Mouse (Mus musculus) midbrain, embryonic 14.5 days (tissue): ENCODE measurements around the gene Olfr1395. TPM values are rescaled to one million over a fixed set of nuclear protein-coding genes. Genes with fewer than 3 reads are reported as not detected.
"Not testable (repeated sequence)": the region's sequence is repeated elsewhere in the genome, so short reads cannot be mapped to it uniquely, and the experiment has no call there.

Experiments
- ATAC-seq: fragments of 200-750 bp; cut with Nextera tagmentation; 2 replicates; pipeline ENCODE4 v1.8.0; 2017; ENCODE audit warnings: moderate number of reproducible peaks, moderate library complexity; ENCODE audit not compliant: low FRiP score, low TSS enrichment
- DNase-seq: peaks from one replicate; pipeline ENCODE4 v3.0.0-alpha.2; 2015
- H3K27ac ChIP-seq: fragments of 300-500 bp; sonication (generic); replicated peaks from 2 replicates; pipeline ENCODE4 v1.5.1; 2014; ENCODE audit warnings: mild to moderate bottlenecking, low read depth, low read length, moderate library complexity
- H3K27me3 ChIP-seq: fragments of 300-500 bp; sonication (generic); 2 replicates; pipeline ENCODE4 v1.6.1; 2014; ENCODE audit warnings: low read length, control low read depth, mixed read lengths; ENCODE audit not compliant: control insufficient read depth, insufficient read depth
- H3K36me3 ChIP-seq: fragments of 300-500 bp; sonication (generic); 2 replicates; pipeline ENCODE4 v1.6.1; 2014; ENCODE audit warnings: low read length, control low read depth; ENCODE audit not compliant: control insufficient read depth, insufficient read depth
- H3K4me1 ChIP-seq: fragments of 300-500 bp; sonication (generic); 2 replicates; pipeline ENCODE4 v1.6.1; 2014; ENCODE audit warnings: mild to moderate bottlenecking, antibody characterized with exemption, low read length, control low read depth; ENCODE audit not compliant: control insufficient read depth, insufficient read depth
- H3K4me2 ChIP-seq: fragments of 300-500 bp; sonication (generic); 2 replicates; pipeline ENCODE4 v1.6.1; 2014; ENCODE audit warnings: mild to moderate bottlenecking, low read length, moderate library complexity
- H3K4me3 ChIP-seq: fragments of 300-500 bp; sonication (generic); replicated peaks from 2 replicates; pipeline ENCODE4 v1.5.1; 2014; ENCODE audit warnings: low read depth, low read length
- H3K9ac ChIP-seq: fragments of 300-500 bp; sonication (generic); replicated peaks from 2 replicates; pipeline ENCODE4 v1.6.1; 2014; ENCODE audit warnings: mild to moderate bottlenecking, low read length, moderate library complexity
- H3K9me3 ChIP-seq: fragments of 300-500 bp; sonication (generic); 2 replicates; pipeline ENCODE4 v1.6.1; 2016; ENCODE audit warnings: low read length, control low read depth, mixed read lengths; ENCODE audit not compliant: control insufficient read depth
- WGBS: fragments of 180-500 bp; shearing (Covaris S2); extraction: QIAGEN DNeasy Blood & Tissue Kit; methylation state at CpG from one replicate; pipeline ENCODE4 v1.1.7; 2014; 5-methylcytosine and 5-hydroxymethylcytosine counted together
- polyA plus RNA-seq: library from polyadenylated mRNA; unstranded; fragments of >200 nt; fragmentation: Nextera tagmentation; extraction: Ambion mirVana; gene quantifications from 2 replicates; pipeline ENCODE4 v1.2.1, GENCODE M21; 2014

The Olfr1395 gene
- polyA plus RNA-seq, 1 experiment from 2014 or later: not detected

GRCm38 (mm10) chr11:49187701-49188100, 45.6 kb downstream of the Olfr1395 start:
- WGBS: 80% methylated on average over 10 of the region's 10 CpGs
- DNase-seq (no peak), ATAC-seq (no peak)
- no peaks in the 10 kb centered on the region for H3K36me3 ChIP-seq
- H3K9ac ChIP-seq: no peak overlapping the region
- H3K4me1 ChIP-seq: no peaks in the 10 kb centered on the region
- no peaks in the 10 kb centered on the region for H3K27me3 ChIP-seq
- no peaks in the 10 kb centered on the region for H3K9me3 ChIP-seq
- H3K4me3 ChIP-seq: no peak overlapping the region
- H3K4me2 ChIP-seq: no peak overlapping the region
- H3K27ac ChIP-seq: no peak overlapping the region

- no peak overlapping the region for H3K4me3 ChIP-seq
- no peak overlapping the region for H3K9ac ChIP-seq
- H3K9me3 ChIP-seq: no peaks in the 10 kb centered on the region
- H3K4me1 ChIP-seq: no peaks in the 10 kb centered on the region
- H3K4me2 ChIP-seq: no peak overlapping the region
- H3K27ac ChIP-seq: no peak overlapping the region
- peak; percentile 81 for DNase-seq
- H3K36me3 ChIP-seq: no peaks in the 10 kb centered on the region
- ATAC-seq: no peak
- no peaks in the 10 kb centered on the region for H3K27me3 ChIP-seq
- 5% methylated on average over 7 of the region's 7 CpGs for WGBS
These were observed 47.7 kb downstream of the Olfr1395 start for GRCm38 (mm10) chr11:49189737-49190136.

DNA sequence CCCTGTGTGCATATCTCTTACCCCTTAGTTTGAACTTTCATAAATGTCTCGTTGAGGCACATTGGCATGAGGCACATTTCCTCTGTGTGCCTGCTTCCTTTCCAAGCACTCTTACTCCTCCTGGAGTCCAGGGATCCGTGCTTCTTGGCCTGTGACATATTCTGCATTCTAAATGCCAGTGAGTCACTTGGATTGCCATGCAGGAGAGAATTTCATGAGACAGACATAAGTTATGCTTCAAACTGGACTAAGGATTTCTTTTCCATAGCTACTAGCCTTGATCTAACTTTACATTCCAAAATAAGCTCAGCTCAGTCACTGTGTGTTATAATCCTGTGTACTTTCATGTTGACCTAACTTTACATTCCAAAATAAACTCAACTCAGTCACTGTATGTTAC, 49.0 kb downstream of the Olfr1395 start:
- no peak for DNase-seq
- ATAC-seq: no peak
- Histone ChIP-seq H3K4me3 (no peak overlapping the region), H3K4me2 (no peak overlapping the region), H3K9me3 (no peaks in the 10 kb centered on the region), H3K9ac (no peak overlapping the region), H3K27ac (no peak overlapping the region), H3K4me1 (no peaks in the 10 kb centered on the region), H3K27me3 (no peaks in the 10 kb centered on the region), H3K36me3 (no peaks in the 10 kb centered on the region)
- 63% methylated on average over 2 of the region's 2 CpGs for WGBS

GRCm38 (mm10) chr11:49194771-49195170, 52.7 kb downstream of the Olfr1395 start:
- not testable (repeated sequence) for ATAC-seq, H3K27ac ChIP-seq, H3K9ac ChIP-seq, DNase-seq, H3K36me3 ChIP-seq, H3K4me2 ChIP-seq, H3K27me3 ChIP-seq, H3K4me1 ChIP-seq, H3K4me3 ChIP-seq, H3K9me3 ChIP-seq
- 98% methylated on average over 9 of the region's 9 CpGs for WGBS

- Histone ChIP-seq H3K27me3 (no peaks in the 10 kb centered on the region), H3K27ac (no peak overlapping the region), H3K4me3 (no peak overlapping the region), H3K9ac (no peak overlapping the region), H3K4me2 (no peak overlapping the region), H3K4me1 (no peaks in the 10 kb centered on the region), H3K9me3 (no peaks in the 10 kb centered on the region), H3K36me3 (no peaks in the 10 kb centered on the region)
- 94% methylated on average over 7 of the region's 7 CpGs for WGBS
- DNase-seq (no peak), ATAC-seq (no peak)
These were observed 53.8 kb downstream of the Olfr1395 start for GRCm38 (mm10) chr11:49195819-49196322.

Other genes with a start within 250 kb of the Olfr1395 start
- 0.34 TPM in 1 of 2 replicates, not detected in the other for gene Gm5431, start 240.1 kb upstream of the Olfr1395 start, polyA plus RNA-seq
- gene Psme2b, start 196.1 kb upstream of the Olfr1395 start, polyA plus RNA-seq: 1.4 and 1.7 TPM in 2 replicates
- not detected in 2 replicates for gene Olfr56, start 163.4 kb upstream of the Olfr1395 start, polyA plus RNA-seq
- gene 9930111J21Rik1, start 162.9 kb upstream of the Olfr1395 start, polyA plus RNA-seq: 0.39 TPM in 1 of 2 replicates, not detected in the other
- not detected in 2 replicates for gene Gm12185, start 150.0 kb upstream of the Olfr1395 start, polyA plus RNA-seq
- gene Tgtp1, start 148.1 kb upstream of the Olfr1395 start, polyA plus RNA-seq: 0.74 TPM in 1 of 2 replicates, not detected in the other
- 0.04 and 0.46 TPM in 2 replicates for gene 9930111J21Rik2, start 91.0 kb upstream of the Olfr1395 start, polyA plus RNA-seq
- gene Tgtp2, start 78.1 kb upstream of the Olfr1395 start, polyA plus RNA-seq: 0.76 TPM in 1 of 2 replicates, not detected in the other
- 0.16 and 3.5 TPM in 2 replicates for gene Ifi47, start 65.7 kb upstream of the Olfr1395 start, polyA plus RNA-seq
- not detected in 2 replicates for gene Olfr1396, start 27.4 kb upstream of the Olfr1395 start, polyA plus RNA-seq
- gene Olfr1394, start 12.1 kb downstream of the Olfr1395 start, polyA plus RNA-seq: not detected in 2 replicates
- gene Btnl9, start 44.9 kb downstream of the Olfr1395 start, polyA plus RNA-seq: not detected in 2 replicates
- gene Zfp62, start 61.0 kb downstream of the Olfr1395 start, polyA plus RNA-seq: 37.3 and 61.7 TPM in 2 replicates
- 27.0 and 27.9 TPM in 2 replicates for gene Mgat1, start 101.9 kb downstream of the Olfr1395 start, polyA plus RNA-seq
- 0.22 TPM in 1 of 2 replicates, not detected in the other for gene Olfr1393, start 136.0 kb downstream of the Olfr1395 start, polyA plus RNA-seq
- gene Olfr1392, start 143.0 kb downstream of the Olfr1395 start, polyA plus RNA-seq: 0.07 TPM in 1 of 2 replicates, not detected in the other
- not detected in 2 replicates for gene Olfr10, start 162.5 kb downstream of the Olfr1395 start, polyA plus RNA-seq
- gene Olfr1391, start 180.5 kb downstream of the Olfr1395 start, polyA plus RNA-seq: not detected in 2 replicates
- not detected in 2 replicates for gene Olfr1390, start 192.9 kb downstream of the Olfr1395 start, polyA plus RNA-seq